Mouse (Mus musculus) midbrain, postnatal 0 days (tissue): ENCODE data around the gene Tlr9. TPM values are rescaled to one million over a fixed set of nuclear protein-coding genes. Genes with fewer than 3 reads are reported as not detected.

Experiments
- ATAC-seq: fragments of 200-750 bp; cut with Nextera tagmentation; 2 replicates; pipeline ENCODE4 v1.8.0; 2017; ENCODE audit warnings: moderate number of reproducible peaks, mild to moderate bottlenecking, moderate TSS enrichment, moderate library complexity; ENCODE audit not compliant: low FRiP score
- DNase-seq: peaks from one replicate; pipeline ENCODE4 v3.0.0-alpha.2; 2015; ENCODE audit warnings: low spot score
- H3K27ac ChIP-seq: fragments of 300-500 bp; sonication (generic); 2 replicates; pipeline ENCODE4 v1.5.1; 2014; ENCODE audit warnings: low read depth, mild to moderate bottlenecking, low read length, mixed read lengths
- H3K27me3 ChIP-seq: fragments of 300-500 bp; sonication (generic); 2 replicates; pipeline ENCODE4 v1.6.1; 2014; ENCODE audit warnings: low read length, control low read depth, mixed read lengths; ENCODE audit not compliant: insufficient read depth
- H3K36me3 ChIP-seq: fragments of 300-500 bp; sonication (generic); 2 replicates; pipeline ENCODE4 v1.6.1; 2014; ENCODE audit warnings: low read length, control low read depth, mixed read lengths; ENCODE audit not compliant: insufficient read depth
- H3K4me1 ChIP-seq: fragments of 300-500 bp; sonication (generic); 2 replicates; pipeline ENCODE4 v1.6.1; 2014; ENCODE audit warnings: mild to moderate bottlenecking, control low read depth, antibody characterized with exemption, low read length, mixed read lengths; ENCODE audit not compliant: insufficient read depth
- H3K4me2 ChIP-seq: fragments of 300-500 bp; sonication (generic); 2 replicates; pipeline ENCODE4 v1.6.1; 2014; ENCODE audit warnings: low read depth, mild to moderate bottlenecking, low read length, mixed read lengths; ENCODE audit not compliant: poor library complexity, severe bottlenecking
- H3K4me3 ChIP-seq: fragments of 300-500 bp; sonication (generic); 2 replicates; pipeline ENCODE4 v1.5.1; 2014; ENCODE audit warnings: low read depth, mild to moderate bottlenecking, low read length, moderate library complexity
- H3K9ac ChIP-seq: fragments of 300-500 bp; sonication (generic); replicated peaks from 2 replicates; pipeline ENCODE4 v1.6.1; 2014; ENCODE audit warnings: mild to moderate bottlenecking, low read length, moderate library complexity, mixed read lengths; ENCODE audit not compliant: poor library complexity, severe bottlenecking
- H3K9me3 ChIP-seq: fragments of 300-500 bp; sonication (generic); 2 replicates; pipeline ENCODE4 v1.6.1; 2016; ENCODE audit warnings: low read length, control low read depth
- CTCF ChIP-seq: IDR thresholded peaks from 2 replicates; pipeline ENCODE4 v1.5.1; 2016; ENCODE audit warnings: antibody characterized with exemption, mild to moderate bottlenecking
- WGBS: fragments of 180-500 bp; shearing (Covaris S2); extraction: QIAGEN DNeasy Blood & Tissue Kit; methylation state at CpG from one replicate; pipeline ENCODE4 v1.1.7; 2014; 5-methylcytosine and 5-hydroxymethylcytosine counted together
- microRNA counts: library from miRNA; unstranded; fragments of <30 nt; microRNA quantifications from one replicate; lab custom pipeline; 2015
- microRNA-seq: library from miRNA; unstranded; fragments of <30 nt; microRNA quantifications from one replicate; pipeline ENCODE4, GENCODE M21; 2016; ENCODE audit warnings: borderline number of aligned reads
- polyA plus RNA-seq: library from polyadenylated mRNA; unstranded; fragments of >200 nt; fragmentation: Nextera tagmentation; extraction: Ambion mirVana; gene quantifications from 2 replicates; pipeline ENCODE4 v1.2.1, GENCODE M21; 2015
- total RNA-seq: library from RNA; depleted of rRNA; stranded (reverse); fragments of >200 nt; gene quantifications from 2 replicates; pipeline ENCODE4 v1.2.3, GENCODE M21; 2014; rRNA removed

The Tlr9 gene
- total and polyA plus RNA-seq, 2 experiments from 2014 or later: 0.16 to 0.49 TPM

DNA sequence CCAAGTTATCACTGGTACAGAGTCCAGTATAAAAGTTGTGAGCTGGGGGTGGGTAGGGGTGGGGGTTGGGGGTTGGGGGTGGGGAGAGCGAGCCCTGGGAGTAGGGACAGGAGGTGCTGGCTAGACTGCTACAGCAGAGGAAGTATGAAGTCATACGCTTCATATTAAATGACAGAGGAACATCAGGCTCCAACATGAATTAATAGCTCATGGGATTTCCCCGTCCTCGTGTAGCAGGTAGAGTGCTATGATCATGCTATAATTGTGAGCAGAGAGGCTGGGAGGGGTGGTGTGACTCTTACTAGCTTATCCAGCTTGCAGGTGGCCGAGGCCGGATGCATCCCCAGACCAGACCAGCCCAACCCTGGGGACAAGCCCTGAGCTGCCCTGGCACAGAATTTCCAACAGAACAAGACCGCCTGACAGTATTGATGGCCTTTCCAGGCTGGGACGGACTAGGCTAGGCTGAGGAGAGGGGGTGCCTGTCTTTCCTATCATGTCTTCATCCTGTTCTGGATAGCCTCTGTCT is 52.3 kb downstream of the Tlr9 start:
- WGBS: 87% methylated on average over 8 of the region's 8 CpGs
- H3K36me3 ChIP-seq: no peaks in the 10 kb centered on the region
- H3K9me3 ChIP-seq: no peaks in the 10 kb centered on the region
- no peak overlapping the region for H3K27ac ChIP-seq
- H3K9ac ChIP-seq: no peak overlapping the region
- no peak for TF ChIP-seq CTCF
- no peak overlapping the region for H3K4me3 ChIP-seq
- H3K4me2 ChIP-seq: no peak overlapping the region
- ATAC-seq (no peak), DNase-seq (no peak)
- H3K4me1 ChIP-seq: 0 out of 2 replicates have a peak, but pooled peaks cover 3% of the 10 kb centered on the region
- H3K27me3 ChIP-seq: no peaks in the 10 kb centered on the region

- no peak for ATAC-seq
- Histone ChIP-seq H3K4me2 (no peak overlapping the region), H3K27ac (no peak overlapping the region), H3K36me3 (no peaks in the 10 kb centered on the region), H3K9me3 (no peaks in the 10 kb centered on the region), H3K27me3 (no peaks in the 10 kb centered on the region), H3K9ac (no peak overlapping the region), H3K4me3 (no peak overlapping the region), H3K4me1 (no peaks in the 10 kb centered on the region)
- no peak for DNase-seq
- TF ChIP-seq CTCF: no peak
- WGBS: 88% methylated on average over 1 of the region's 1 CpGs
These were observed 53.4 kb downstream of the Tlr9 start for GRCm38 (mm10) chr9:106275806-106276205.

MicroRNAs within 50 kb of the gene (microRNA counts, 519-probe panel; counts per million panel counts)
- 6,817 counts per million, percentile 99 among the panel's probes with 10 or more counts for microRNA mmu-let-7g (lab: Ali Mortazavi, UCI)

Small RNA genes lying within 50 kb of the gene (microRNA-seq; reads per million reads assigned to microRNA genes)
- 80,876 reads per million, percentile 100 among the genes with 10 or more reads in this experiment for gene Mirlet7g

Other genes starting within 250 kb of the Tlr9 start
- gene Col6a4, start 125.8 kb upstream of the Tlr9 start, total RNA-seq: 1.3 and 2.6 TPM in 2 replicates
- 1.3 and 1.7 TPM in 2 replicates for gene Col6a4, start 125.8 kb upstream of the Tlr9 start, polyA plus RNA-seq
- 0.66 and 0.94 TPM in 2 replicates for gene Glyctk, start 64.5 kb upstream of the Tlr9 start, total RNA-seq
- 0.75 and 0.90 TPM in 2 replicates for gene Glyctk, start 64.5 kb upstream of the Tlr9 start, polyA plus RNA-seq
- 245 and 261 TPM in 2 replicates for gene Wdr82, start 51.7 kb upstream of the Tlr9 start, total RNA-seq
- 30.6 and 31.7 TPM in 2 replicates for gene Wdr82, start 51.7 kb upstream of the Tlr9 start, polyA plus RNA-seq
- gene Ppm1m, start 22.9 kb upstream of the Tlr9 start, total RNA-seq: 16.2 and 27.7 TPM in 2 replicates
- 18.5 and 21.3 TPM in 2 replicates for gene Ppm1m, start 22.9 kb upstream of the Tlr9 start, polyA plus RNA-seq
- gene Twf2, start 19.5 kb upstream of the Tlr9 start, total RNA-seq: 60.1 and 78.3 TPM in 2 replicates
- 41.6 and 47.4 TPM in 2 replicates for gene Twf2, start 19.5 kb upstream of the Tlr9 start, polyA plus RNA-seq
- gene Alas1, start 26.1 kb downstream of the Tlr9 start, total RNA-seq: 51.5 and 76.1 TPM in 2 replicates
- 84.4 and 86.8 TPM in 2 replicates for gene Alas1, start 26.1 kb downstream of the Tlr9 start, polyA plus RNA-seq
- 6.5 and 8.7 TPM in 2 replicates for gene Poc1a, start 58.5 kb downstream of the Tlr9 start, total RNA-seq
- 9.8 and 11.7 TPM in 2 replicates for gene Poc1a, start 58.5 kb downstream of the Tlr9 start, polyA plus RNA-seq
- 62.9 and 79.2 TPM in 2 replicates for gene Dusp7, start 146.0 kb downstream of the Tlr9 start, total RNA-seq
- gene Dusp7, start 146.0 kb downstream of the Tlr9 start, polyA plus RNA-seq: 18.4 and 19.4 TPM in 2 replicates
- 795 and 936 TPM in 2 replicates for gene Rpl29, start 206.9 kb downstream of the Tlr9 start, total RNA-seq
- gene Rpl29, start 206.9 kb downstream of the Tlr9 start, polyA plus RNA-seq: 645 TPM in 2 replicates
- 11.4 and 22.6 TPM in 2 replicates for gene Acy1, start 215.7 kb downstream of the Tlr9 start, total RNA-seq
- gene Acy1, start 215.7 kb downstream of the Tlr9 start, polyA plus RNA-seq: 13.3 and 17.0 TPM in 2 replicates
- 16.2 and 18.4 TPM in 2 replicates for gene Abhd14b, start 224.9 kb downstream of the Tlr9 start, total RNA-seq
- gene Abhd14b, start 224.9 kb downstream of the Tlr9 start, polyA plus RNA-seq: 12.6 and 13.8 TPM in 2 replicates
- gene Abhd14a, start 225.1 kb downstream of the Tlr9 start, total RNA-seq: 69.8 and 73.8 TPM in 2 replicates
- gene Abhd14a, start 225.1 kb downstream of the Tlr9 start, polyA plus RNA-seq: 72.3 and 74.5 TPM in 2 replicates
- 543 and 647 TPM in 2 replicates for gene Pcbp4, start 230.7 kb downstream of the Tlr9 start, total RNA-seq
- 242 and 248 TPM in 2 replicates for gene Pcbp4, start 230.7 kb downstream of the Tlr9 start, polyA plus RNA-seq
- 1.8 and 2.2 TPM in 2 replicates for gene Gpr62, start 243.3 kb downstream of the Tlr9 start, total RNA-seq
- gene Gpr62, start 243.3 kb downstream of the Tlr9 start, polyA plus RNA-seq: 2.9 and 3.1 TPM in 2 replicates